Mouse (Mus musculus) liver, embryonic 15.5 days (tissue): ENCODE data around the gene Pfkp. TPM values are rescaled to one million over a fixed set of nuclear protein-coding genes. Genes with fewer than 3 reads are reported as not detected.

Experiments
- ATAC-seq: fragments of 200-750 bp; cut with Nextera tagmentation; 2 replicates; pipeline ENCODE4 v1.8.0; 2017; ENCODE audit warnings: moderate number of reproducible peaks, mild to moderate bottlenecking, moderate library complexity; ENCODE audit not compliant: insufficient read depth
- H3K27ac ChIP-seq: fragments of 300-500 bp; sonication (generic); replicated peaks from 2 replicates; pipeline ENCODE4 v1.5.1; 2015; ENCODE audit warnings: mild to moderate bottlenecking, inconsistent platforms
- H3K27me3 ChIP-seq: fragments of 300-500 bp; sonication (generic); 2 replicates; pipeline ENCODE4 v1.6.1; 2015; ENCODE audit warnings: mild to moderate bottlenecking, inconsistent platforms
- H3K36me3 ChIP-seq: fragments of 300-500 bp; sonication (generic); replicated peaks from 2 replicates; pipeline ENCODE4 v1.6.1; 2015; ENCODE audit warnings: moderate library complexity, mild to moderate bottlenecking, inconsistent platforms
- H3K4me1 ChIP-seq: fragments of 300-500 bp; sonication (generic); replicated peaks from 2 replicates; pipeline ENCODE4 v1.6.1; 2015; ENCODE audit warnings: inconsistent platforms
- H3K4me2 ChIP-seq: fragments of 300-500 bp; sonication (generic); 2 replicates; pipeline ENCODE4 v1.6.1; 2015; ENCODE audit warnings: moderate library complexity, mild to moderate bottlenecking, inconsistent platforms
- H3K4me3 ChIP-seq: fragments of 300-500 bp; sonication (generic); replicated peaks from 2 replicates; pipeline ENCODE4 v1.5.1; 2015; ENCODE audit warnings: mild to moderate bottlenecking, inconsistent platforms
- H3K9ac ChIP-seq: fragments of 300-500 bp; sonication (generic); 2 replicates; pipeline ENCODE4 v1.6.1; 2015; ENCODE audit warnings: moderate library complexity, mild to moderate bottlenecking, inconsistent platforms
- H3K9me3 ChIP-seq: fragments of 300-500 bp; sonication (generic); replicated peaks from 2 replicates; pipeline ENCODE4 v1.6.1; 2016; ENCODE audit warnings: inconsistent platforms
- WGBS: fragments of 180-500 bp; shearing (Covaris S2); methylation state at CpG from one replicate; pipeline ENCODE4 v1.1.7; 2015; ENCODE audit warnings: mixed read lengths; ENCODE audit not compliant: insufficient replicate concordance; 5-methylcytosine and 5-hydroxymethylcytosine counted together
- polyA plus RNA-seq: library from polyadenylated mRNA; unstranded; fragments of >200 nt; fragmentation: Nextera tagmentation; extraction: Ambion mirVana; gene quantifications from 2 replicates; pipeline ENCODE4 v1.2.1, GENCODE M21; 2015

The Pfkp gene
- polyA plus RNA-seq, 1 experiment from 2014 or later: 6.4 TPM

- no peaks in the 10 kb centered on the region for H3K9me3 ChIP-seq
- H3K4me3 ChIP-seq: no peak overlapping the region
- no peak overlapping the region for H3K4me2 ChIP-seq
- no peak overlapping the region for H3K9ac ChIP-seq
- no peaks in the 10 kb centered on the region for H3K36me3 ChIP-seq
- ATAC-seq: no peak
- WGBS: 72% methylated on average over 2 of the region's 2 CpGs
- no peaks in the 10 kb centered on the region for H3K4me1 ChIP-seq
- no peaks in the 10 kb centered on the region for H3K27me3 ChIP-seq
- no peak overlapping the region for H3K27ac ChIP-seq
Observed at GRCm38 (mm10) chr13:6601676-6602075, 46.9 kb downstream of the Pfkp start.

GRCm38 (mm10) chr13:6600626-6601025 is 48.0 kb downstream of the Pfkp start:
- ATAC-seq: no peak
- Histone ChIP-seq H3K9me3 (no peaks in the 10 kb centered on the region), H3K4me1 (no peaks in the 10 kb centered on the region), H3K4me3 (no peak overlapping the region), H3K9ac (no peak overlapping the region), H3K27me3 (no peaks in the 10 kb centered on the region), H3K36me3 (no peaks in the 10 kb centered on the region), H3K4me2 (no peak overlapping the region), H3K27ac (no peak overlapping the region)
- WGBS: 67% methylated on average over 8 of the region's 8 CpGs

GRCm38 (mm10) chr13:6597801-6598200 is 50.8 kb downstream of the Pfkp start:
- WGBS: 75% methylated on average over 16 of the region's 16 CpGs
- Histone ChIP-seq H3K4me3 (no peak overlapping the region), H3K9ac (no peak overlapping the region), H3K4me2 (no peak overlapping the region), H3K27ac (no peak overlapping the region), H3K36me3 (no peaks in the 10 kb centered on the region), H3K27me3 (no peaks in the 10 kb centered on the region), H3K4me1 (no peaks in the 10 kb centered on the region), H3K9me3 (no peaks in the 10 kb centered on the region)
- no peak for ATAC-seq

GRCm38 (mm10) chr13:6595403-6595802 is 53.2 kb downstream of the Pfkp start:
- no peak overlapping the region for H3K27ac ChIP-seq
- H3K27me3 ChIP-seq: no peaks in the 10 kb centered on the region
- no peak overlapping the region for H3K9ac ChIP-seq
- H3K9me3 ChIP-seq: no peaks in the 10 kb centered on the region
- WGBS: 73% methylated on average over 4 of the region's 4 CpGs
- no peak overlapping the region for H3K4me3 ChIP-seq
- H3K4me2 ChIP-seq: no peak overlapping the region
- H3K36me3 ChIP-seq: no peaks in the 10 kb centered on the region
- H3K4me1 ChIP-seq: no peaks in the 10 kb centered on the region
- no peak for ATAC-seq

GRCm38 (mm10) chr13:6590846-6591245 is 57.7 kb downstream of the Pfkp start:
- Histone ChIP-seq H3K36me3 (no peaks in the 10 kb centered on the region), H3K9ac (no peak overlapping the region), H3K27ac (no peak overlapping the region), H3K27me3 (no peaks in the 10 kb centered on the region), H3K4me3 (no peak overlapping the region), H3K4me2 (no peak overlapping the region), H3K9me3 (no peaks in the 10 kb centered on the region), H3K4me1 (no peaks in the 10 kb centered on the region)
- ATAC-seq: no peak
- WGBS: 36% methylated on average over 3 of the region's 3 CpGs

GRCm38 (mm10) chr13:6586009-6586408 is 62.6 kb downstream of the Pfkp start:
- no peak for ATAC-seq
- Histone ChIP-seq H3K4me2 (no peak overlapping the region), H3K27ac (no peak overlapping the region), H3K27me3 (no peaks in the 10 kb centered on the region), H3K9me3 (no peaks in the 10 kb centered on the region), H3K9ac (no peak overlapping the region), H3K36me3 (peaks cover 7% of the 10 kb centered on the region), H3K4me3 (no peak overlapping the region), H3K4me1 (no peaks in the 10 kb centered on the region)
- 73% methylated on average over 9 of the region's 9 CpGs for WGBS

GRCm38 (mm10) chr13:6583499-6584125 is 65.0 kb downstream of the Pfkp start:
- no peak overlapping the region for H3K4me2 ChIP-seq
- peaks cover 29% of the 10 kb centered on the region for H3K36me3 ChIP-seq
- no peak overlapping the region for H3K4me3 ChIP-seq
- 72% methylated on average over 4 of the region's 4 CpGs for WGBS
- H3K4me1 ChIP-seq: no peaks in the 10 kb centered on the region
- H3K27ac ChIP-seq: no peak overlapping the region
- ATAC-seq: no peak
- no peaks in the 10 kb centered on the region for H3K27me3 ChIP-seq
- H3K9me3 ChIP-seq: no peaks in the 10 kb centered on the region
- H3K9ac ChIP-seq: no peak overlapping the region

- Histone ChIP-seq H3K9me3 (no peaks in the 10 kb centered on the region), H3K4me1 (no peaks in the 10 kb centered on the region), H3K9ac (no peak overlapping the region), H3K4me3 (no peak overlapping the region), H3K36me3 (peaks cover 96% of the 10 kb centered on the region), H3K4me2 (no peak overlapping the region), H3K27me3 (no peaks in the 10 kb centered on the region), H3K27ac (no peak overlapping the region)
- ATAC-seq: no peak
- 90% methylated on average over 6 of the region's 6 CpGs for WGBS
Observed at GRCm38 (mm10) chr13:6575920-6576509, 72.6 kb downstream of the Pfkp start.

GRCm38 (mm10) chr13:6565571-6565970 is 83.0 kb downstream of the Pfkp start:
- no peaks in the 10 kb centered on the region for H3K27me3 ChIP-seq
- no peak overlapping the region for H3K27ac ChIP-seq
- H3K36me3 ChIP-seq: peaks cover 98% of the 10 kb centered on the region
- H3K4me1 ChIP-seq: no peaks in the 10 kb centered on the region
- no peaks in the 10 kb centered on the region for H3K9me3 ChIP-seq
- no peak overlapping the region for H3K9ac ChIP-seq
- no peak overlapping the region for H3K4me2 ChIP-seq
- no peak overlapping the region for H3K4me3 ChIP-seq
- 89% methylated on average over 5 of the region's 5 CpGs for WGBS
- no peak for ATAC-seq

GRCm38 (mm10) chr13:6562409-6562808 is 86.2 kb downstream of the Pfkp start:
- H3K4me3 ChIP-seq: no peak overlapping the region
- ATAC-seq: no peak
- no peak overlapping the region for H3K27ac ChIP-seq
- H3K9me3 ChIP-seq: no peaks in the 10 kb centered on the region
- peaks cover 97% of the 10 kb centered on the region for H3K36me3 ChIP-seq
- WGBS: 80% methylated on average over 2 of the region's 2 CpGs
- no peaks in the 10 kb centered on the region for H3K4me1 ChIP-seq
- H3K9ac ChIP-seq: no peak overlapping the region
- H3K4me2 ChIP-seq: no peak overlapping the region
- H3K27me3 ChIP-seq: no peaks in the 10 kb centered on the region

- 85% methylated on average over 7 of the region's 7 CpGs for WGBS
- Histone ChIP-seq H3K4me2 (no peak overlapping the region), H3K9ac (no peak overlapping the region), H3K27ac (no peak overlapping the region), H3K4me1 (no peaks in the 10 kb centered on the region), H3K36me3 (peaks cover 89% of the 10 kb centered on the region), H3K4me3 (no peak overlapping the region), H3K9me3 (no peaks in the 10 kb centered on the region), H3K27me3 (no peaks in the 10 kb centered on the region)
- no peak for ATAC-seq
Observed at GRCm38 (mm10) chr13:6557771-6558170, 90.8 kb downstream of the Pfkp start.

GRCm38 (mm10) chr13:6555656-6556055 is 92.9 kb downstream of the Pfkp start:
- no peak overlapping the region for H3K27ac ChIP-seq
- no peak overlapping the region for H3K4me3 ChIP-seq
- no peaks in the 10 kb centered on the region for H3K9me3 ChIP-seq
- 95% methylated on average over 11 of the region's 11 CpGs for WGBS
- peaks cover 89% of the 10 kb centered on the region for H3K36me3 ChIP-seq
- H3K4me1 ChIP-seq: peaks cover 7% of the 10 kb centered on the region
- no peak overlapping the region for H3K9ac ChIP-seq
- no peaks in the 10 kb centered on the region for H3K27me3 ChIP-seq
- no peak for ATAC-seq
- H3K4me2 ChIP-seq: no peak overlapping the region
